ENCODE assay signal across 17 mouse cellular contexts in the genomic region with DNA sequence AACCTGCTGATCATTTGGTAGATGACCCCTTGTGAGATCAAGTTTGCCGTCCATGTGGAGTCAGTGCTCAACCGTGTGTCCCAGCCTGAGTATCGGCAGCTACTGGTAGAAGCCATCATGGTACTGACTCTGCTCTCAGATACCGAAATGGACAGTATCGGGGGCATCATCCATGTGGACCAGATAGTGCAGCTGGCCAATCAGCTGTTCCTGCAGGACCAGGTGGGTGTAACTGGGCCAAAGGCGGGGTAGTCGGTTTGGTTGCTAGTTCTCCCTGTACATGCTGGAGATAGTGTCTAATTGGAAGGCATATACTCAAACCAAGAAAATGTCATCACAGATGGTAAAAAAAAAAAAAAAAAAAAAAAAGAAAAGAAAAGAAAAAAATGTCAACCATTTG.
"Had no signal": no experiment of that assay in that cellular context is flagged by ENCODE, and none has a peak within 500 bp of the region (broad histone marks: within the 10 kb centered on the region; RNA-seq: fewer than 3 reads in every experiment).

No protein-coding gene starts in this region.

- H3K36me3 ChIP-seq: neural tube, embryonic 12.5 days; neural tube, embryonic 13.5 days; neural tube, embryonic 15.5 days had no signal

- H3K27ac ChIP-seq: neural tube, embryonic 12.5 days; neural tube, embryonic 13.5 days; neural tube, embryonic 15.5 days; stomach, embryonic 15.5 days; stomach, postnatal 0 days had no signal

- H3K27me3 ChIP-seq: neural tube, embryonic 12.5 days; stomach, embryonic 15.5 days had no signal

- H3K4me2 ChIP-seq: neural tube, embryonic 12.5 days; neural tube, embryonic 13.5 days; neural tube, embryonic 15.5 days; stomach, embryonic 15.5 days had no signal

- DNase-seq: retina, postnatal 1 day; right cerebral cortex, adult 18-20 months; right cerebral cortex, postnatal 14 days; right cerebral cortex, postnatal 25 days; right cerebral cortex, postnatal 4 days; spleen, adult 18-20 months; thymus, adult 18-20 months; thymus, adult 2 months; thymus, postnatal 14 days; thymus, postnatal 25 days; thymus, postnatal 36 days; thymus, postnatal 4 days had no signal

- H3K4me3 ChIP-seq: neural tube, embryonic 12.5 days; neural tube, embryonic 13.5 days; neural tube, embryonic 15.5 days; stomach, embryonic 15.5 days had no signal
